Mouse (Mus musculus) ES-Bruce4 (cell line): ENCODE data around the gene Tmem87b.

Source experiments
- CTCF ChIP-seq: IDR thresholded peaks from one replicate; pipeline ENCODE4 v1.8.1; 2011; ENCODE audit warnings: low read depth, low read length
- EP300 ChIP-seq: IDR thresholded peaks from 2 replicates; pipeline ENCODE4 v1.6.1; 2011; ENCODE audit warnings: low read depth, low read length; ENCODE audit not compliant: insufficient read depth

DNA sequence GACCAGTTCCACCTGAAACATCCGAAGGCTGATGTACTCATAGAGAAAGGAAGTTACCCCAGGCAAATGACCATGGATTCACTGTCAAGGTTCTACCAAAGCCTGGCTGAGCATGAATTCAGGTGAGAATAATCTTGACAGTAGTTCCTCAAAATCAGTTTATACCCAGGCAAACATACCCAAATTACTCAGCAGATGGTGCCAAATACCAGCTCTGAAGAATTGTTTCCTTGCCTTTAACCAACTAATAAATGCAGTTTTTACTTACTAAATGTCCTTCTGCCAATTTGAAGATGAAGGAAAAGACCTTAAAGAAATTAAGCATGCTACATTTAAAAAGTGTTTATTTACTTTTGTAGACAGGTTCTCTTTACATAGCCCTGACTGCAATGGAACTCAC lies 38.8 kb downstream of the Tmem87b start:
- TF ChIP-seq CTCF (no peak), EP300 (no peak)
